Comparison of ENCODE assay signal across 17 mouse cellular contexts in the genomic region with DNA sequence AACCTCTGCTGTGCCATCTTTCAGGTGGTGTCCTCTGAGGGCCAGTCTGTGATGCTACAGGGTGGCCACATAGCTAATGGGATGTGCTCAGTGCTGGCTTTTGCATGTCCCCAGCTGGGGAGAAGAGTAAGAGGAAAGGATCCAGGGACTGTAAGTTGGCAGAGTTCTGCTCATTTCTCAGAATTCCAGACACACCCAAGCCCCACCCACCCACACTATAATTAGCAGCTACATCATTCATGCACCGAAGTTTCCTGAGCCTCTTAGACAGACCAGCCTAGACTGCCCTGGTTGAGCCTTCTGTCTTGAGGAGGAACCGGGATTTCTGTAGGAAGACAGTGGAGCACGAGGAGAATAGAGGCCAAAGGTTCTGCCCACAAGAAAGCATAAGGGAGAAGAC.
A peak's percentile ranks its signal among the peaks of the same experiment; 100 is the strongest.
DNase-seq lines count a peak whose midpoint lies in the region; ATAC-seq and TF ChIP-seq lines count a peak whose summit lies in the region.
"Had no signal": no experiment of that assay in that cellular context is flagged by ENCODE, and none has a peak within 500 bp of the region (broad histone marks: within the 10 kb centered on the region; RNA-seq: fewer than 3 reads in every experiment).

No protein-coding gene starts in this region.

- intact Hi-C loops in heart, adult 2 months (cut with DNase I), result no loop called here

- TF ChIP-seq CTCF in heart, adult 2 months (IDR thresholded peaks at IDR 0.05), result no peak

- no peak overlapping the region for H3K4me3 ChIP-seq in heart, adult 2 months
- no peak overlapping the region for H3K4me3 ChIP-seq in heart, embryonic 12.5 days
- no peak overlapping the region for H3K4me3 ChIP-seq in limb, embryonic 14.5 days (replicated peaks; ENCODE audit: low read length)
- no peak overlapping the region for H3K4me3 ChIP-seq in forebrain, embryonic 14.5 days (ENCODE audit: low read depth, low read length)
- H3K4me3 ChIP-seq in forebrain, embryonic 11.5 days (ENCODE audit: low read depth, low read length), result no peak overlapping the region
- H3K4me3 ChIP-seq: forebrain, embryonic 10.5 days; midbrain, embryonic 12.5 days had no signal

- H3K36me3 ChIP-seq in heart, adult 2 months (ENCODE audit: control insufficient read depth, insufficient read depth, low read length), result no peaks in the 10 kb centered on the region
- H3K36me3 ChIP-seq in heart, embryonic 12.5 days, result no peaks in the 10 kb centered on the region
- H3K36me3 ChIP-seq in limb, embryonic 14.5 days (ENCODE audit: control insufficient read depth, insufficient read depth, low read length), result no peaks in the 10 kb centered on the region
- no peaks in the 10 kb centered on the region for H3K36me3 ChIP-seq in forebrain, embryonic 14.5 days (ENCODE audit: control insufficient read depth, insufficient read depth, low read length)
- no peaks in the 10 kb centered on the region for H3K36me3 ChIP-seq in forebrain, embryonic 11.5 days (ENCODE audit: control insufficient read depth, insufficient read depth, low read length)
- H3K36me3 ChIP-seq: forebrain, embryonic 10.5 days; midbrain, embryonic 12.5 days had no signal

- no peaks in the 10 kb centered on the region for H3K79me2 ChIP-seq in heart, adult 2 months (replicated peaks; ENCODE audit: control insufficient read depth, insufficient read depth, low read length)

- no peak for TF ChIP-seq POLR2A in heart, adult 2 months (IDR thresholded peaks at IDR 0.05; ENCODE audit: insufficient read depth, low read depth, low read length)
- no peak for TF ChIP-seq POLR2A in limb, embryonic 14.5 days (IDR thresholded peaks at IDR 0.05; ENCODE audit: borderline replicate concordance, extremely low read depth, insufficient read depth, insufficient read length)

- ATAC-seq in heart, embryonic 12.5 days (ENCODE audit: insufficient number of reproducible peaks, low FRiP score), result peak; percentile 19; the same call in 1 of the 2 replicates
- no peak for ATAC-seq in limb, embryonic 14.5 days (ENCODE audit: low FRiP score, low read depth)
- no peak for ATAC-seq in forebrain, embryonic 14.5 days
- no peak for ATAC-seq in forebrain, embryonic 11.5 days (replicated peaks; ENCODE audit: low FRiP score)
- ATAC-seq: hindbrain, postnatal 0 days; Patski had no signal

- DNase-seq in heart, adult 2 months, result peak in 1 of 2 experiments; percentile 44
- no peak for DNase-seq in heart, adult 8-10 months (ENCODE audit: low spot score)
- peak; percentile 60 for DNase-seq in ZHBTc4 (ENCODE audit: low read depth, low spot score)
- no peak for DNase-seq in limb, embryonic 14.5 days (ENCODE audit: low spot score)
- no peak for DNase-seq in thymus, postnatal 36 days
- DNase-seq in forebrain, embryonic 14.5 days (ENCODE audit: low spot score), result no peak
- DNase-seq in forebrain, embryonic 11.5 days (ENCODE audit: low spot score), result no peak
- DNase-seq: adrenal gland, postnatal 25 days; cerebellum, adult 11 months; gastrocnemius, postnatal 10 days; kidney, postnatal 14 days; lung, postnatal 14 days had no signal

- peak overlapping the region; percentile 73 for H3K27ac ChIP-seq in heart, adult 2 months
- H3K27ac ChIP-seq in heart, embryonic 12.5 days (ENCODE audit: poor library complexity, severe bottlenecking), result peak overlapping the region; percentile 34; the same call in 1 of the 2 replicates
- 0 out of 2 replicates have a peak overlapping the region, but pooled peaks have one; percentile 6 for H3K27ac ChIP-seq in limb, embryonic 14.5 days (replicated peaks; ENCODE audit: low read depth, low read length)
- H3K27ac ChIP-seq in forebrain, embryonic 14.5 days (ENCODE audit: low read depth, low read length), result no peak overlapping the region
- no peak overlapping the region for H3K27ac ChIP-seq in forebrain, embryonic 11.5 days (ENCODE audit: low read depth, low read length)
- H3K27ac ChIP-seq: forebrain, embryonic 10.5 days; hindbrain, postnatal 0 days; midbrain, embryonic 12.5 days had no signal

- no peaks in the 10 kb centered on the region for H3K27me3 ChIP-seq in heart, adult 2 months (ENCODE audit: control insufficient read depth, insufficient read depth, low read length)
- peaks cover 4% of the 10 kb centered on the region; the same call in 1 of the 2 replicates for H3K27me3 ChIP-seq in heart, embryonic 12.5 days (replicated peaks)
- H3K27me3 ChIP-seq in limb, embryonic 14.5 days (ENCODE audit: control insufficient read depth, insufficient read depth, low read length), result no peaks in the 10 kb centered on the region
- no peaks in the 10 kb centered on the region for H3K27me3 ChIP-seq in forebrain, embryonic 14.5 days (replicated peaks; ENCODE audit: control insufficient read depth, insufficient read depth, low read length)
- H3K27me3 ChIP-seq in forebrain, embryonic 11.5 days (ENCODE audit: control insufficient read depth, insufficient read depth, low read length), result no peaks in the 10 kb centered on the region
- H3K27me3 ChIP-seq: midbrain, embryonic 12.5 days; Patski had no signal

- H3K4me2 ChIP-seq in heart, embryonic 12.5 days, result no peak overlapping the region
- no peak overlapping the region for H3K4me2 ChIP-seq in limb, embryonic 14.5 days (replicated peaks; ENCODE audit: low read depth, low read length, severe bottlenecking)
- H3K4me2 ChIP-seq in forebrain, embryonic 14.5 days (ENCODE audit: low read length), result no peak overlapping the region
- no peak overlapping the region for H3K4me2 ChIP-seq in forebrain, embryonic 11.5 days (ENCODE audit: low read depth, low read length, severe bottlenecking)
- H3K4me2 ChIP-seq: midbrain, embryonic 12.5 days had no signal

- 0 out of 2 replicates have a peak, but pooled peaks have one; percentile 10 for TF ChIP-seq EP300 in heart, adult 2 months (IDR thresholded peaks at IDR 0.05; ENCODE audit: insufficient read depth, low read depth, low read length)

- H3K9me3 ChIP-seq in heart, embryonic 12.5 days (replicated peaks), result no peaks in the 10 kb centered on the region
- no peaks in the 10 kb centered on the region for H3K9me3 ChIP-seq in limb, embryonic 14.5 days (ENCODE audit: control insufficient read depth, low read length)
- no peaks in the 10 kb centered on the region for H3K9me3 ChIP-seq in forebrain, embryonic 14.5 days (replicated peaks; ENCODE audit: control insufficient read depth, low read length)
- no peaks in the 10 kb centered on the region for H3K9me3 ChIP-seq in forebrain, embryonic 11.5 days (ENCODE audit: control insufficient read depth, low read length)
- H3K9me3 ChIP-seq: forebrain, embryonic 10.5 days; midbrain, embryonic 12.5 days had no signal

- H3K9ac ChIP-seq in heart, adult 2 months (ENCODE audit: low read depth, low read length), result no peak overlapping the region; the same call in 1 of the 2 replicates
- no peak overlapping the region for H3K9ac ChIP-seq in heart, embryonic 12.5 days
- H3K9ac ChIP-seq in limb, embryonic 14.5 days (ENCODE audit: low read depth, low read length, severe bottlenecking), result no peak overlapping the region
- H3K9ac ChIP-seq in forebrain, embryonic 14.5 days (ENCODE audit: low read length), result no peak overlapping the region
- no peak overlapping the region for H3K9ac ChIP-seq in forebrain, embryonic 11.5 days (ENCODE audit: low read length)
- H3K9ac ChIP-seq: midbrain, embryonic 12.5 days had no signal

- H3K4me1 ChIP-seq in heart, adult 2 months (ENCODE audit: control insufficient read depth, insufficient read depth, low read length), result peaks cover 10% of the 10 kb centered on the region
- peaks cover 26% of the 10 kb centered on the region for H3K4me1 ChIP-seq in heart, embryonic 12.5 days (replicated peaks)
- H3K4me1 ChIP-seq in limb, embryonic 14.5 days (ENCODE audit: control insufficient read depth, insufficient read depth, low read length), result peaks cover 24% of the 10 kb centered on the region
- no peaks in the 10 kb centered on the region for H3K4me1 ChIP-seq in forebrain, embryonic 14.5 days (ENCODE audit: control insufficient read depth, insufficient read depth, low read length)
- H3K4me1 ChIP-seq in forebrain, embryonic 11.5 days (replicated peaks; ENCODE audit: control insufficient read depth, insufficient read depth, low read length), result no peaks in the 10 kb centered on the region
- H3K4me1 ChIP-seq: midbrain, embryonic 12.5 days had no signal

- WGBS in heart, adult 2 months, result 3% methylated on average over 3 of the region's 3 CpGs
- WGBS in heart, embryonic 12.5 days, result 42% methylated on average over 3 of the region's 3 CpGs
- WGBS in limb, embryonic 14.5 days, result 57% methylated on average over 3 of the region's 3 CpGs
- WGBS in forebrain, embryonic 14.5 days, result 77% methylated on average over 3 of the region's 3 CpGs
- 84% methylated on average over 3 of the region's 3 CpGs for WGBS in forebrain, embryonic 11.5 days

Comparison
In these comparisons a context has a peak if more than half of its experiments do, and no peak if none do; other contexts are left out.
1. H3K27ac ChIP-seq: peak in heart, adult 2 months (single experiment), heart, embryonic 12.5 days (single experiment) and limb, embryonic 14.5 days (single experiment); none in forebrain, embryonic 14.5 days (single experiment) and forebrain, embryonic 11.5 days (single experiment).